Mouse (Mus musculus): ENCODE data around the gene Nr4a3. TPM values are rescaled to one million over a fixed set of nuclear protein-coding genes. Genes with fewer than 3 reads are reported as not detected.

Gene Nr4a3
- total RNA-seq, 2 experiments from 2014 or later = 23.8 to 28.3 TPM

DNA sequence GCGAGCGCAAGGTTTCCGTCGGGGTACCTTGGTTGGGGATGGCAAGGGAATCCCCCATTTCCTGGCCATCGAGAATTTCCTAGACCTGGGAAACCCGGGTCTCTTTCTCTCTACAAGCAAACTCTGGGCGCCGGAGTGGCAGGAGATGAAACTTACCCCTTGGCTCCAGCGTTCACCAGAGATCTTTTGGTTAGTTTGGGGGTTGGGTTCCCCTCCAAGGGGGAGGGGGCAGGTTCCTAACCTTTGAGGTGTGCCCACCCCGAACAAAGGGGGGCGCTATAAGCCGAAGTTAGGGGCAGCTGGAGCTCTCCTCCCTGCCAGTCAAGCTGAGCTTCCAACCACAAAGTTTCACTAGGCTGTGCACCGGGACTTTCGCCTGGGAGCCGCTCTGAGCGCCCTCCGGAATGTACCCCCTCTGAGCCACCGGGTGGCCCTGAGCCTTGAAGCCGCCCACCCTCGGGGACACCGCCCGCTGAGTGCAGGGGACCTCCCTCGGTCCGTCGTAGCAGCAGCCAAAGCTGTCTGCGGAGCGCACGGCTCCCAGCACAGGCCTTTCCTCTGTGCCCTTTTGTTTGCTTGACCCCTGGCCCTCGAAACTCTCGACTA lies 2.9 kb downstream of the Nr4a3 start:
- peak in 1 of 2 experiments; percentile 60 for DNase-seq (ENCODE audit: extremely low spot score in 1 of 2, low spot score in 2 of 2)
- intact Hi-C loops (cut with DNase I) = loop anchor here (5.0 to 10.0 kb wide), 2 partner anchors 337 to 526 kb away; no protein-coding TSS in a partner anchor

DNA sequence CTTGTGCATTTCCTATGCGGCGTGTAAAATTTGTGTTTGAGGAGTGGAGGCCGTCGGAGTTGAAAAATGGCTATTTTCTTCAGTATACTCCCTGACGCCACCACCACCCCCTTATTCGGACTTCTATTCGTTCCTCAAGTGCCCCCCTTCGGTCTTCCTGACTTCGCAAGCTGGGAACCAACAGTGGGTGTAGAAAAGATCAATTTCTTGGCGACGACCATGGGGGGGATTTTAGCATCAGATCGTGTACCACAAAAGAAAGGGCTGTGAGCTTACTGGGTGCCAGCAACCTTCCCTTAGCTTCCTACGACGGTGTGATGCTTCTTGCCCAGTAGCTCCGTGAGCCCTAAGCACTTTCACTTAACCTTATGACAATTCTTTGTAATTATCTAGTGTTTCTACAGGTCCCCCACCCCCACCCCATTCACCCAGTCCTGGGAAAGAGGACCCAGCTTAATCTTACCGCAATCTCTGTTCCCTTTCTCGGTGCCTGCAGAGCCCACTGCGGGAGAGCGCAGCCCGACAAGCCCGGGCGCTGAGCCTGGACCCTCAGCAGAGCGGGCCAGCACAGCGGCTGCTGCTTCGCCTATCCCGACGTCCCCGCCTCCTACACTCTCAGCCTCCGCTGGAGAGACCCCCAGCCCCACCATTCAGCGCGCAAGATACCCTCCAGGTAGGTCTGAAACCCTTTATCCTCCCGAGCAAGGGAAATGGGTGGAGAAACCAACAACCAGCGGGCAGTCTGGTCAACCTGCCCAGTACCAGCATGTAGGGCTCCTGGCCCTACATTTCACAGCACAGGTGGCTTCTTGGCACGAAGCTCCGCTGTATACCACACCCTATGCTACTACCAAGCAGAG lies 3.7 kb downstream of the Nr4a3 start:
- peak in 1 of 2 experiments; percentile 26 for DNase-seq (ENCODE audit: extremely low spot score in 1 of 2, low spot score in 2 of 2)
- intact Hi-C loops (cut with DNase I) = loop anchor here (5.0 to 10.0 kb wide), 2 partner anchors 336 to 526 kb away; no protein-coding TSS in a partner anchor

DNA sequence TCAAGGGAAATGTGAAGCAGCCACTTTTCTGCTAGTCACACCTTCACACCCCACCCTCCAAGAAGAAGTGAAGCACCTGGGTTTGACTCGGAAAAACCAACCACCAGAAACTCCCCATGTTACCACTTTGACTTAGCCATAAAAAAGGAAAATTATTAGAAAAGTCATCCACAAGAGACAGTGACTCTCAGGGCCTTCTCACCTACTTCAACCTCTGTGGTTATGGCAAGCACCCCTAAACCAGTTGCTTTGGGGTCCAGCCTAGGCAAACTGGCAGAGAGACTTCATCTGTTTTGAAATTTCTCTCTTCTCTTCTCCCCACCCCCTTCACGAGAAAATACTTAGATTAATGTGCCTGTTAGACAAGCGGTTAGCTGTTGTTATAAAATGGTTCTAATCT lies 5.1 kb downstream of the Nr4a3 start:
- no peak for DNase-seq (ENCODE audit: extremely low spot score in 1 of 2, low spot score in 2 of 2)
- intact Hi-C loops (cut with DNase I) = no loop called here

DNA sequence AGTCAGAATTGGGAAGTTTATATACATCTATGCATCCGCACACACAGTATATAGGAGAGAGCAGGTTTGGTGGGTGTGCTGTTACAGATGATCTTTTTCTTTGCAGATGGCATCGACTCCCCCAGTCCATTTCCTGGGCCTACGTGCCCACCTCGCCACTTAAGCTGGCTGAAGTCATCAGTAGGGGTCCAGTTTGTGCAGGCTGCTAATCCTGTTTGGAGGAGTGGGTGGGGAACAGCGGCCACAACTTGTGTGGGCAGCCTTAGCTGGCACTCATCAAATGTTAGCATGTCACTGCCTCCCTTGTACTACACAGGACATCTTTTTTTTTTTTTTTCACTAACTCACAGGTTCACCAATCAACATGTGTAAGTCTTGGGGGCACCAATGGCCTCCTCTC lies 5.5 kb downstream of the Nr4a3 start:
- intact Hi-C loops (cut with DNase I) = no loop called here
- DNase-seq (ENCODE audit: extremely low spot score in 1 of 2, low spot score in 2 of 2) = no peak

DNA sequence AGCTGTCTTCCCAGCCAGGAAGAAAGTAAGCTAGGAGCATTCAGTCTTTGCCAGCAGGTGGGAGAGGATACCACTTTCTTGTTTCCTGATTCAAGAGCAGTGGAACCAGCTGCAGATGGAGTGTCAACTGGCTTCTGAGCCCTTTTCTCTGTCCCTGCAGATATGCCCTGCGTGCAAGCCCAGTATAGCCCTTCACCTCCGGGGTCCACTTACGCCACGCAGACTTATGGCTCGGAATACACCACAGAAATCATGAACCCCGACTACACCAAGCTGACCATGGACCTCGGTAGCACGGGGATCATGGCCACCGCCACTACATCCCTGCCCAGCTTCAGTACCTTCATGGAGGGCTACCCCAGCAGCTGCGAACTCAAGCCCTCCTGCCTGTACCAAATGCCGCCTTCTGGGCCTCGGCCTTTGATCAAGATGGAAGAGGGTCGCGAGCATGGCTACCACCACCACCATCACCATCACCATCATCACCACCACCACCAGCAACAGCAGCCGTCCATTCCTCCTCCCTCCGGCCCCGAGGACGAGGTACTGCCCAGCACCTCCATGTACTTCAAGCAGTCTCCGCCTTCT lies 6.2 kb downstream of the Nr4a3 start:
- DNase-seq (ENCODE audit: extremely low spot score in 1 of 2, low spot score in 2 of 2) = no peak
- intact Hi-C loops (cut with DNase I) = no loop called here

DNA sequence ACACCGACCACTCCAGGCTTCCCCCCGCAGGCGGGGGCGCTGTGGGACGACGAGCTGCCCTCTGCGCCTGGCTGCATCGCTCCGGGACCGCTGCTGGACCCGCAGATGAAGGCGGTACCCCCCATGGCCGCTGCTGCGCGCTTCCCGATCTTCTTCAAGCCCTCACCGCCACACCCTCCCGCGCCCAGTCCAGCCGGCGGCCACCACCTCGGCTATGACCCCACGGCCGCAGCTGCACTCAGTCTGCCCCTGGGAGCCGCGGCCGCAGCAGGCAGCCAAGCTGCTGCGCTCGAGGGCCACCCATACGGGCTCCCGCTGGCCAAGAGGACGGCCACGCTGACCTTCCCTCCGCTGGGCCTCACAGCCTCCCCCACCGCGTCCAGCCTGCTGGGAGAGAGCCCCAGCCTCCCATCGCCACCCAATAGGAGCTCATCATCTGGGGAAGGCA lies 6.7 kb downstream of the Nr4a3 start:
- intact Hi-C loops (cut with DNase I) = no loop called here
- peak in 1 of 2 experiments; percentile 52 for DNase-seq (ENCODE audit: extremely low spot score in 1 of 2, low spot score in 2 of 2)

DNA sequence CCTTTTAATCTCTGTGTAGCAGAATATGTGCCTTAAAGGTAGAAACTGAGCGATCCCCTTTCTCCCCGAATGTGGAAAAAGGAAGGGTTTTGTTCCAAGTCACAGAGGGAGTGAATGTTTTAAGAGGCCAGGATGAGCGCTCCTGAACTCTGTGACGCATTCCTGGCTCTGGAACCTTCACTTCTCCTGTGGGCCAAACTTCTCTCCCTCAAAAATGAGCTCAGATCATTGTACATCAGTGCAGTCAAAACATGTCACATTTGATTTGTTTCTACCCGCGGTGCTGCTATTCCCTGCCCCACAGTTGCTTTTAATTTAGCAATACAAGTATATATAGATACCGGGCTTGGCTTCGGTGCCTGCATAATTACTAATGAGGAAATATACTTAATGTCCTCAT lies 16.8 kb downstream of the Nr4a3 start:
- intact Hi-C loops (cut with DNase I) = no loop called here
- DNase-seq (ENCODE audit: extremely low spot score in 1 of 2, low spot score in 2 of 2) = no peak

DNA sequence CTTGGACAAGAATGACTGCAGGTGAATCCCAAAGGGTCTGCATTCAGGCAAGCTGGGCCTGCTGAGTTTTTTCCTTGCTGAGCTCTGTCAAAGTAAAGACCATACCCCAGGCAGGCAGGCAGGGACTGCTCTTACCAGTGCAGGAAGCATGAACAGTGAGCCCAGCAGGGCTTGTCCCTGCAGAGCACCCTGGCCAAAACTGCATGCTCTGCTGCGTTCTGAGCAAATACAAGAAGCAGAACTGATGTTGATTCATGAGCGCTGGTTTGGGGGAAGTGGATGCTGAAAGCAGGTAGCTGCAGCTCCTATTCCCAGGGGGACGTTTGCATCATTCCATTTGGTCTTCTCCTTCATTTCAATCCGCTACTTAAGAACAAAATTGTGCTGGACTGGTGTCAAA lies 19.4 kb downstream of the Nr4a3 start:
- no peak for DNase-seq (ENCODE audit: extremely low spot score in 1 of 2, low spot score in 2 of 2)
- intact Hi-C loops (cut with DNase I) = no loop called here

DNA sequence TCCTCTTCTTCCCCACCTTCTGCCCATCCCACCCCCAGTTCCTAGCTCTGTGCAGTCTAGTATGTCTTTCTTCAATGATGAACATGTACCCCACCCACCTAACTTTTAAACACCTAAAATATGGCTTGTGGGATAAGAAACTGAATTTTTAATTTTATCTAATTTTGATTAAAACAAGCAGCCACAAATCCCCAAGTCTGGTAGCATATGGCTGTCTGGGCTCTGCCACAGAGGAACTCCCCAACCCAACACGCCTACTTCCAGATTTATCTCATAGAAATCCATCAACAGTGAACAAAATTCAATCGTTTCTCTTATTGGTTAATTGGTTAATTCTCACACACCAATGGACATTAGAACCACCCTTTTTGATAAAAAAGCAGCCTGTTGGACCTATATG lies 21.7 kb downstream of the Nr4a3 start:
- intact Hi-C loops (cut with DNase I) = no loop called here

DNA sequence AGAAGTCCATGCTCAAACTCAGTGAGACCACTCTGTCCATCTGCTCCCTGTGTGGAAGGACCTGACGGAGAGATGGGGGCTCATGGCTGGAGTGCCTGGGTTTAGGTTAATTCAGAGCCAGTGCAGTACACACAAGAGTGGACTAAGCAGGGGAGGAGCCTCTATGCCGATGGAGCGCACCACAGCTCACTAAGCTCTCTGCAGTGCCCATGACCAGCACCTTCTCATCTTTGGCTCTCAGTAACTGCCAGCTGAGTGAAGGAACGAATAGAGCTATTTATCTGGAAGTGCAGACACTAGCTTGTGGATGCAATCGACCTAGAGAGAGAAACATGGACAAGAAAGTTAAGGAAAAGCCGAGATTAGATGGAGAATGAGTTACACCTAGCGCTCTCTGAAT lies 24.2 kb downstream of the Nr4a3 start:
- DNase-seq (ENCODE audit: extremely low spot score in 1 of 2, low spot score in 2 of 2) = no peak
- intact Hi-C loops (cut with DNase I) = no loop called here

More for the DNA sequence above, 21.7 kb downstream of the Nr4a3 start:
- no peak for DNase-seq (ENCODE audit: extremely low spot score in 1 of 2, low spot score in 2 of 2)

DNA sequence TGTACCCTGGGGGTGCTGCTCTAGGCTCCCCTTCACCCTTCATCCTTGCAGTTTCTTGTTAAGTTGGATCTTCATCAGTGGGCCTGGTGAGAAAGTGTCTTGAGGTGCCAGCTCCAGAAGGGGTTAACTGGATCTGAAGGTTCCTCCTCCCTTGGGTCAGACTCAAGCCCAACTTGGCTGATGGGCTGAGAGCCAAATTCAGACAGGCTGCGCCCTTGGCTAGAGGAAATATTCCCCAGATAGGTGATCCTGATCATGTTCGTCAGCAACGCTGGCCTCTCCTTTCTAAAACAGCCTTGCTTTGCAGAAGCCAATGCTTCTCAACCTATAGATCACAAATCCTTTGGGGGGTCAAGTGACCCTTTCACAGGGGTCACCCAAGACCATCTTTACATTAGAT lies 27.1 kb downstream of the Nr4a3 start:
- intact Hi-C loops (cut with DNase I) = no loop called here
- DNase-seq (ENCODE audit: extremely low spot score in 1 of 2, low spot score in 2 of 2) = no peak

DNA sequence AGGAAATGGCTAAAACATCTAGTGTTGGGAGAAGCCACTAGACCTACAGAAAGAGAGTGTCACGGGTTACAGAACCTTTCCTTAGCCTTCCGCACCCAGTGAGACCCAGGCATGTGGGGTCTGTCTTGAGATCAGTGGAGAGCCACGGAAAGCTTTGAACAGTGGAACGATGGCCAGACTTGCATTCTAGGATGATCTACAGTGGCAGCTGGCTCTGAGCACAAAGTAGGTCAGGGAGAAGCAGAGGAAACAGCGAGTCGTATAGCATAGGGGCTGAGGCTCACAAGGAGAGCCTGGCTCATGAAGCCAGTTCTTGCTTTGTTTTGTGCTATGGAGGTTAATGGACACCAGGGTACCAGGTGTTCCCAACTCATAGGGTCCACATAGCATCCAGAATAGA lies 28.4 kb downstream of the Nr4a3 start:
- no peak for DNase-seq (ENCODE audit: extremely low spot score in 1 of 2, low spot score in 2 of 2)
- intact Hi-C loops (cut with DNase I) = no loop called here

DNA sequence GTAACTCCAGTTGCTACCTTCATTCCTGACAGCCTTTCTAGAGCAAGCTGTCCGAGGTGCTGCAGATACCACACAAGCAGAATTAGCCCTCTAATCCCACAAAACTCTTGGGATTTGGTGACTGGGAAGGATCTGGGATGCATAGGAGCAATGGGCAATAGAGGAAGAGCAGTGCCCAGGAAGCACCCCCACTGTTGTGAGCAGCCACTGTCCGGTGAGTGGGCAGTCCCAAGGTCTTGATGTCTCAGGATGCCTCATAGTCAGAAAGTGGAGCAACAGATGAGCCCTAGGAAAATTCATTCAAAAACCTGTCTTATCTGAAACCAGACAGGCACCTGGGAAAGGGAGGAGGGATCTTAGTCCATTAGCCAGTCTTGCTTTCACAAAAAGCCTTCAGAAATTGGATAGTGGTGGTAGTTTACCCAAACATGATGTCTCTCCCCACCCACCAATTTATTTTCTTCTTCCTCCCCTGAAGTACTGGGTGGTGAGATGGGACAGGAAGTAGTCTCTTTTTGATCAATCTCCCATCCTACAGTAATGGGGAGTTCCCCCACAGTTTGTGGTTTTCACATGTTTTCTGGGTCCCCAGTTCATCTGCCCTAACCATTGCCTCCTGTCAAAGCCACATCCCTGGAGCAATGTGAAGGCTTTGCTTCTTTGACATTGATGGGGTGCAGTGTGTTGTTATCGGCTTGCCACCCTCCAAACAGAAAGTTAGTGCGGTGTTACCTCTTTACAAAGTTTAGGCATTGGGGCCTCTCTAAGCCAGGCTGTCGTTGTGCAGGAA lies 29.7 kb downstream of the Nr4a3 start:
- DNase-seq (ENCODE audit: extremely low spot score in 1 of 2, low spot score in 2 of 2) = no peak
- intact Hi-C loops (cut with DNase I) = no loop called here

DNA sequence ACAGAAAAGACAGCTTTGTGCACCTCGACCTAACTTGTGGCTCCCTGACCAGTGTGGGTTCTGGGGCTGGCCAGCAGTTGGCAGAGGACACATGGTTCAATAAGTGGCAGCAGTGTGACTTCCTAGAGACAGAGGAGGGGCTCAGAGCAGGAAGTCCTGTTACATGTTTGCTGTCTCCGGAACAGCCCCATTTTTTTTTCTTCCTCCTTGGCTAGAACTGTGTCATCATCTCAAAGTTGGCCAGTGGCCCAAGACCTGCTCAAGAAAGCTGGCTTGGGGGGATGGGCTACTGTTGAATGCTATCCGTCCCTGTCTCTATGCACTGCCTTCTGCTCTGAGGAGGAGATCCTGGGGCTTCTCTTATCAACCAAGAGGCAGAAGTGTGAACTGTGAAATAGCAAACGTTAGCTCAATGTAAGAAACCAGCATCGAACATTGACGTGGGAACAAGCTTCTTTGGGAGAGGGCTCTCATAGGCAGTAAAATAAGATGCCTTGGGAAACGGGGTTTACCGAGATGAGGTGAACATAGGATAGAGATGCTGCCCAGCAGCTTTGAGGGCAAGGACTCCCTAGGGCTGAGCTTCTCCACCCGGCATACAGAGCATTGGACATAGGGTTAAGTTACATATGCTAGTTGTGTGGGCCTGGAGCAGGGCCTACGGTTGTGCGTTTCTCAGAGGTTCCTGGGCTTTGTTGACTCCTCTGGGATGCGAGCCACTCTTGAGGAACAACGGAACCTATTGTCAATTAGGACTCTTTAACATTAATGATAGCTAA lies 31.9 kb downstream of the Nr4a3 start:
- peak in 1 of 2 experiments; percentile 45 for DNase-seq (ENCODE audit: extremely low spot score in 1 of 2, low spot score in 2 of 2)
- intact Hi-C loops (cut with DNase I) = no loop called here

DNA sequence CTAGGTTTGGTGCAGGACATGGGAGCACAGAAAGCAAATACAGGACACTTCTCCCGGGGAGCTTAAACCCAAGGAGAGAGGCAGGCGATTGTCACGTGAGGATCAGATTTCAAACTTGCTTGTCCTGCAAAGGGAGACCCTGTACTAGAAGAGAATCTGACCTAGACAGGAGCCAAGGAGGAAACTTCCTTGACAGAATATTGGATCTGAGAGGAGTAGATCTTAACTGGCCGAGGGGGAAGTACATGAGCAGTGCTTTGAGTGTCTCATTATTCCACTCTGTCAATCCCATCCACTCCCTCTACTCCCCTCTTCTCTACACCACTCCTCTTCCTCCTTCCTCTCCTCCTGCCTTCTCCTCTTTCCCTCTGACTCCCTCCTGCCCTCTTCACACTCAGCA lies 33.3 kb downstream of the Nr4a3 start:
- intact Hi-C loops (cut with DNase I) = no loop called here
- DNase-seq (ENCODE audit: extremely low spot score in 1 of 2, low spot score in 2 of 2) = no peak

DNA sequence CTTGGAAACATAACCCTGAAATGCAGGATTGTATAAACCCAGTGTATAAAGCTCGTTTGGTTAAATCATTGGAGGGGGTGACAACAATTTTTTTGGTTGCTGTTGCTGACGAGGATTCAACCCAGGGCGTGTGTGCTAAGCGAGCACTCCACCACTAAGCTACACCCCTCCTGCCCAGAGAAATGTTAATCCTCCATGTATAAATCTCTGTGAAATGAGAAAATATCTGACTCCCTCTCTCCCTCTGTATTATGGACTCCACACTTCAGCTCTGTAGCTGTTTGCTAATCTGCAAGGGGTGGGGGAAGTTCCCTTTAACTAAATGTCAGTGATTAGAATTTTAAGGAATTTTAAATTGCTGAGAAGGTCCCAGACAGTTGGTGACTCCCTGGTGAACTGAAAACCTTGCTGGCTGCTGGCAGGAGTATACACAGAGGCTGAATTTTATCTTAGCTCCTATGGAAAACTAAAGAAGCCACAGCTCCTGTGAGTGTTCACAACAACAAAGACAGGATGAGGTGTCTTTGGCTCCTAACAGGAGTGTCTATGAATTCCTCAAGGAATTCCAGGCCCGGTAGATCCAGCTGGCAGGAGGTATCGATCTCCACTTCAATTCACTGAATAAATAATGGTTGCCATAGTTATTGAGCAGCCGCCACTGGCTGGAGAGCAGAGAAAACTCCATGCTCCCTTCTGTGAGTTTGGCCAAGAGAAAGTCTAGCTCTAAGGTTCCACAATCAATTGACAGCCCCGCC lies 34.5 kb downstream of the Nr4a3 start:
- intact Hi-C loops (cut with DNase I) = no loop called here
- no peak for DNase-seq (ENCODE audit: extremely low spot score in 1 of 2, low spot score in 2 of 2)

DNA sequence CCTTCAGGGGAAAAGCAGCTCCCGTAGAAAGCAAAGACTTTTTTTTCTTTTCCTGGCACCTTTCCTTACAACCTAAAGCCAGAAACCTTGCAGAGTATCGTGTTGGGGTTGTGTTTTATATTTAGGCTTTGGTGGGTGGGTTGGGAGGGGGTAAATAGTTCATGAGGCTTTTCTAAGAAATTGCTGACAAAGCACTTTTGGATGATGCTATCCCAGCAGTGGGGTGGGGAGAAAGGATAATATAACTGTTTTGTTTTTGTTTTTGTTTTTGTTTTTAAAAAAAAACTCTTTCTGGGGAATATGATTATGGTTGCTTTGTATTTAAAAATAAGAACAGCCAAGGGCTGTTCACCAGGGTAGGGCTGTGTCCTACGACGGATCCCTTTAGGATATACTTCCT lies 38.5 kb downstream of the Nr4a3 start:
- intact Hi-C loops (cut with DNase I) = no loop called here
- no peak for DNase-seq (ENCODE audit: extremely low spot score in 1 of 2, low spot score in 2 of 2)

DNA sequence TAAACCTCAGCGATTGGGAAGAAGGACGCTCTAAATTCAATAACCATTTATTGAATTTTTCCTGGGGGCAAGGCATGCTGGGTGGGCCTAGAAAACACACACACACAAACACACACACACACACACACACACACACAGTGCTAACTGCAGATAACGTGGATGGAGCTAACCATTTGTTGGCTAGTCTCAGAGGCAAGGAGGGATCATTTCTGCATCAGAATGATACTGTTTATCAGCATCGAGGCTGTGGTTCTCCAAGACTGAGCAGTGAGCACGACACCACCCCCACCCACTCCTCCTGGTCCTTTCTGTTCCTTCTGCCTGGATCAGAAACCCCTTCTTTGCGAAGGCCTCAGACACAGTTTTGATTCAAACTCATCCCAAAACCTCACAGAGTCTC lies 41.7 kb downstream of the Nr4a3 start:
- DNase-seq (ENCODE audit: extremely low spot score in 1 of 2, low spot score in 2 of 2) = no peak
- intact Hi-C loops (cut with DNase I) = no loop called here
